Mouse (Mus musculus): ENCODE measurements at regions not wholly inside any gene's neighbourhood (a gene's known extent, or its start where the extent isn't known, plus 50 kb on each side); places are given as distances from the start of the nearest gene placed in this dataset.

DNA sequence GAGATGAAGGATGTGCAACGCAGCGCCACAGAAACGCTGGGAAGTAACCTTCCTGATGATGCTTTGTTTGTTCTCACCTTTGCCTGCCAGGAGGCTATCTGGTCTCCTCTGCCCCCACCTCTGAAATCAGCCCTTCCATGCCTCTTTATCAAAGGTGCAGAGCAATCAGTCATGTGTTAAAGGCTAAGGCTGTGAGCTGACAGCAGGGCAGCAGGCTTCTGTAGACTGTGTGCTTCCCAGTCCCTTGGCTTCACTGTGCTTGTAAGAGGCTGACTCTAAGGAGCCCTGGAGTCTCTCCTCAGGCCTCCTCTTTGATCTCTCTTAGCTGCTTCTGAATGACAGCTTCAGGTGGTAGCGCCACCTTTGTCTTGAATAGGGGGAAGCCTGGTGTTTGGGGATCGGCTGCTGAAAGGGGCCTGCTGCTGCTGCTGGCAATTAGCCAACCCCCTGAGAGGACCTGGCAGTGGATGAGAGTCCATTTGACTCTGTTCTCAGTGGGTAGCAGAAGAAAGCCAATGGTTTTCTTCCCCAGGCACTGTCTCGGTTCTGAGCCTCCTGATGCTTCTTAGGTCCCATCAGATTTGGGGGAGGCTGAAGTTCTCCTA, 348.7 kb downstream of the Gm9195 start:
- TF ChIP-seq CTCF (IDR thresholded peaks at IDR 0.05; ENCODE audit: low read depth, low read length) (no peak), POLR2A (IDR thresholded peaks at IDR 0.05; ENCODE audit: extremely low read depth, insufficient read depth, low read length) (no peak)

Data from liver, adult 2 months (tissue).